Mouse (Mus musculus) cerebellum, adult 11 months (tissue): ENCODE measurements around the gene Myo18a.
A peak's percentile ranks its signal among the peaks of the same experiment; 100 is the strongest.

ENCODE experiments used
- DNase-seq: peaks from one replicate; pipeline ENCODE4 v3.0.0; 2022

Gene Myo18a

DNA sequence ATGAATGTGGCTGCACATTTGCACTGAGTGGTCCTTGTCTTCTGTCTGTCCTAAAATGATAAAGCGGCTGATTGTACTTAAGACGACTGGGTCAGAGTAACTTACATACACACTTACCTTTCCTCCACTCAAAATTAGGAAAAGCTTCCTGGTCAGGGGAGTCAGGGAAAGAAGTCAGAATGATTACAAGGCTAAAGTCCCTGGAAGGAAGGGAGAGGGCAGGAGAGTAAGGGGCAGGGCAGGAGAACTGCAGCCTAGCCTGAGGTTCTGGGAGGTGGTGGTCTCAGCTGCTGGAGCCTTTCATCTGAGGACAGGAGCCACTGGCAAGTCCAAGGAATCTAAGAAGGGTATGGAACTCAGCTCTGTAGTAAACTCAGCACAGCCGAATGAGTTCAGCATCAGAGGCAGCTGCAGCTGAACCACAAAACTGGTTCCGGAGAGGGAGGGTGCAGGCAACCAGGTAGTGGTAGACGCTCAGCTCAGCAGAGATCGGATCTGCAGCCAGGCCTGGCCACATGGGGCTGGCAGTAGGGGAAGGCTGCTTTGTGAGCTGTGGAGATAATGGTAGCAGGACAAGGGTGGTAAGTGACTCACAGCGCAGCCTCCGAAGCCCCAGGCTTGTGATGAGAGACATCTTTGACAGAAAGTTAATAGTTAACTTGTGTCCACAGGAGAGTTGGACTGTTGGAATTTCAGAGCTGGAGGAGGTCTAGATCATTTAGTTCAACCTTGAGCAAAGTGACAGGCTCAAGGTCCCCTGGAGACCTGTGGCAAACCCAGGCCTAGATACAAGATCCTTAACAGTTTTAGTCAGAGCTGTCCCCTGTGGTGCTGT lies 9.1 kb downstream of the Myo18a start:
- DNase-seq, result no peak

DNA sequence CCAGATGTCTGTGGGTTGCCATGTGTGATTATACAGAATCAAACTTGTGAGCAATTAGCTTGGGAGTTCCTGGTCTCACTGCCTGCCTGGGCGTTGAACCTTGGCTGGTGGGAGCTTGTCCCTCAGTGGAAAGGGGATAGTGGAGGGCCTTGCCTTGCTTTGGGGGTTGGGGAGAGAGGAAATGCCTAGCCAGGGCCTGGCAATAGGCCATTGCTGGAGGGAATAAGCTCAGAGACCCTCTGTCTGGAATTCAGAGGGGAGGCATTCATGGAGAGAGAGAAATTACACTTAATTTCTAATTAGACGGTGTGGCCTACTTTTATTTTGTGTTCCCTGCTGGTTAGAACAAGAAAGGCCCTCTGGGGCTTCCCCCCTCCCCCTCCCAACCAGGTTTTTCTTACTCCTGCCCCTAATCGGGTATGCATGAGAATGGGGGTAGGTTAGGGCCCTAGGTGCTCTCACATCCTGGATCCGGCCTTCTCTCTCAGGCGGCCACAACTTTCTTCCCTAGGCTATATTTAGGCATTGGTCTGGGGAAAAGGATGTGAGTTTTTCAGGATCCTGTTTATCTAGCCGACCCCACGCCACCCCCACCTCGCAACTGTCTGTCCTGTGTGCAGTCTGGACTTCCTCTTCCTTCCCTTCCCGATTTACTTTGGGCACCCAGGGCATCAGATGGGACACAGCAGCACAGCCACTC lies 12.8 kb downstream of the Myo18a start:
- no peak for DNase-seq

- DNase-seq, result no peak
Observed at GRCm38 (mm10) chr11:77777436-77777835, 14.4 kb downstream of the Myo18a start.

- DNase-seq, result no peak
Observed at GRCm38 (mm10) chr11:77777937-77778336, 14.9 kb downstream of the Myo18a start.

DNA sequence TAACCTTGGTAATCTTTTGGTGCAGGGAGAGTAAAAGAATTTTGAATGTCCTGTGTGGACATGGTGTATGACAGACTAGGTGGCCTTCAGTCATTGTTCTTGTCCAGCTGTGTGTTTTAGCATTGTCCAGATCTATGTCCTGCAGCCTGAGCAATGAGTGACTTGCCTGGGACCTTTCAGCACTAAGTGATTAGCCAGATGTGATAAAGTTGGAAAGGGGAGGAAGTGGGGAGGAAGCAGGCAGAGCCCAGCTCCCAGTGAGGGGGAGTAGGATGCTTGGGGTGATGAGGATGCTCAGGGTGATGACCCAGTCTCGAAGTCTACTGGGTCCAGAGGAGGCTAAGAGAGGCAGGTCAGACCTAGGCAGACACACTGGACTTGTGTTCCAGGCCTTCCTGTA lies 16.2 kb downstream of the Myo18a start:
- no peak for DNase-seq

GRCm38 (mm10) chr11:77781088-77781487 lies 18.0 kb downstream of the Myo18a start:
- no peak for DNase-seq

- DNase-seq, result no peak
Observed at GRCm38 (mm10) chr11:77782104-77782815, 19.2 kb downstream of the Myo18a start.

DNA sequence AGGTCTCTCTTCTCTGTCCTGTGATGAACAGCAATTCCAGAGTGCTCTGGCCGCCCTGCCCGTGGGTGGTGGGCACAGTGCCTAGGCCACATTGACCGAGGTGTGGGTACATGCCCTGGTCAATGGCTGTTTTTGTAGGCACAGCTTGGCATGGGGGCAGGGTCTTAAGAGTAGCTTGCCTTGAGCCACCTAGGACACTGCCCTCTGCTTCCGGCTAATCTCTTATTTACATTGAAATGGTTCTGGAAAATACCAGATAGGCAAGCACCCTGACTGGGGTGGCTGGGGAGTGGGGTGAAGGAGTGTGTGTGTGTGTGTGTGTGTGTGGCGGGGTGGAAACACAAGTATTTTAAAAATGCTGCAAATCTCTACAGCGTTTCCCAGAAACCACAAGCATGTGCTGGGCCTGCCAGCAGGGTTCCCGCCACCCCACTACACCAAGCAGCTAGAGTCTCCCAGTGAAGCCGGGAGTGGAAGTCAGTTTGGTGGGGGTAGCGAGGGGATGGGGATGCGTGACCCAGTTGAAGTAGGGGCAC lies 20.2 kb downstream of the Myo18a start:
- DNase-seq, result no peak

- DNase-seq, result no peak
Observed at GRCm38 (mm10) chr11:77783747-77784646, 21.0 kb downstream of the Myo18a start.

DNA sequence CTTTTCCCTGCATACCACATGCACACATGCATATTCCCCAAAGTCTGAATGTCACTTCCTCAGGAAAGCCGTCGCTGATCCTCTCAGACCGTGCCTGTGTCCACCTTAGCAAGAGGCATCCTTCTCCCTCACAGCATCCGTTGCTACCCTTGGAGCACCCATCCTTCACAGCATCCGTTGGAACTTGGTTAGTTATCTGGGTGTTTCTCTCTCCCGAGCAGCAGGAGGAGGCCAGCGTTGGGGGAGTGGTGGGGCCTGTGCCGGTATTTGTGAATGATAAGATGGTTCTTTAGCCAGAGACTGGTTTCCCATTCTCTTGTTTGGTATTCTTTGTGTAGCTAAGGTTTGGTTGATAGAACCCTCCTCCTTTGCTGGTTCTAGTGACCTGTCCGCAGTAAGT lies 21.8 kb downstream of the Myo18a start:
- no peak for DNase-seq

- DNase-seq, result no peak
Observed at GRCm38 (mm10) chr11:77785396-77785767, 22.3 kb downstream of the Myo18a start.

GRCm38 (mm10) chr11:77785768-77786561 lies 22.9 kb downstream of the Myo18a start:
- DNase-seq, result no peak

- no peak for DNase-seq
Observed at GRCm38 (mm10) chr11:77787707-77788106, 24.7 kb downstream of the Myo18a start, which contains the start of gene Gm10277. Gene Gm10277, minus strand, starts transcription at chr11:77787747.

DNA sequence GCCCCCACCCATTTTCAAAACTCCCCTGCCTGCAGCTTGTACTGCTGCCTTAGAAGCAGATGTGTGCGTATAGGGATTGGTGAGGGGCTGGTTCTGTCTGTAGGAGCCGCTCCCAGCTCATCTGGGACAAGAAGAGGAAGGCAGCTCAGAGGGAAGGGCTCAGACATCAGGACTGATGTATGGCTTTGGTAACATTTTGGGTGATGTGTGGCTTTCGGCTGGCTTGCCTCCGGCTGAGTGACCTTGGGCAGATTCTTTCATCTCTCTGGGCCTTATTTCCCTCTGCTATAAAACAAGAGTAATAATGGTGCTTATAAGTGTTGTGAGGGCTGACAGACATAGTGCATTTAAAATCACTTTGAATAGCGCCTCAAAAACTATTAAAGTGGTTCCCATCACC lies 26.5 kb downstream of the Myo18a start:
- DNase-seq, result no peak

DNA sequence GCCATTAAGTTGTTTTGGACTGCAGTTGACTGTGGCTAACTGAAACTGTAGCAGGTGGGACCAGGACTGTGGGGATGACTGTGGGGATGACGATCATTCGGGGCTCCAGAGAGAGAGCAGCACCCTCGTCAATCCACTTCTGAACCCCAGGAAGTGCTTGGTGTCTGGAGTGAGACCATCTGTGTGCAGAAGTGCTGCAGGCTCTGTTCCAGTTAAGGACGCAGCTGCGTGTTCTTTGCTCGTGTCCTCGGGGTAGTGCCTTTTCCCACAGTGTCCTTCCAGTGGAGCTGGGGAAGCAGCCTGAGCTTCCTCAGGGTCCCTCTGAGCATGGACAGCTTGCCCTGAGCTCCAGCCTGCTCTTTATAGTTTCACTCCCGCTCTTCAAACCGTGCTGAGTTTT lies 27.2 kb downstream of the Myo18a start:
- DNase-seq, result no peak

- no peak for DNase-seq
Observed at GRCm38 (mm10) chr11:77791241-77791727, 28.2 kb downstream of the Myo18a start.

DNA sequence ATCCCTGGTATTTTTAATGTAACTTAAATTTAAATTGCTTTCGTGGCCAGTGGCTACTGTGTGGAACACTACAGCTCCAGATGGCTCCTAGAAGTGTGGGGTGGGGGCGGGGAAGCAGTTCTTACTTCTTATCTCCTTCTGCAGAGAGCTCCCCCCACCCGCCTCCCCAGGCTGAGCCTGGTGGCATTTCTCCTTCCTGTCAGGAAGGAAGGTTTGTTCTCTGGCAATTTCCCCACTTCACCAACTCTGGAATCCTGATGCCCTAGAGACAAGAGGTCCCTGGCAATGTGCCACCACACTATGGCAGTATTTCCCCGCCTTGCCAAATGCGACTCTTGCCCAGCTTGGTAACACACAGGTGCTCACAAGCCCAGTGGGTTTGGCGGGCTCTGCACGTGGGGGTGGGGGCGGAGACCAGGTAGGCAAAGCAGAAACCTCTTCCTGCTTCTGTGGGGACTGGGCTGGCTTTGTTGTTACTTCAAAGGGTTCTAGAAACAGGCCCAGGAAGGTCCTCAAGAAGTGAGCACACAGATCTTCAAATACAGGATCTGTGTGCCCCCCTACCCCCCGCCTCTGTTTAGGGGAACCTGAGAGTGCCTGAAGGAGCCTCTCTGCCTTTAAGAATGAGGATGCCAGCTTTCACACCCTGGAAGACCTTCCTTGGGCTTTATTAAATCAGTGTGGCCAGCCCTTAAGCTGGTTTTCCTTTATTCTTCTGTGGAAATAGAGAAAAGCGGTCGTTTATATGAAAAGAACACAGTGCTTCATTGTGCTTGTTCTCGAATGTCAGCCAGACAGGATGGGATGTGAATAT lies 28.9 kb downstream of the Myo18a start:
- no peak for DNase-seq

DNA sequence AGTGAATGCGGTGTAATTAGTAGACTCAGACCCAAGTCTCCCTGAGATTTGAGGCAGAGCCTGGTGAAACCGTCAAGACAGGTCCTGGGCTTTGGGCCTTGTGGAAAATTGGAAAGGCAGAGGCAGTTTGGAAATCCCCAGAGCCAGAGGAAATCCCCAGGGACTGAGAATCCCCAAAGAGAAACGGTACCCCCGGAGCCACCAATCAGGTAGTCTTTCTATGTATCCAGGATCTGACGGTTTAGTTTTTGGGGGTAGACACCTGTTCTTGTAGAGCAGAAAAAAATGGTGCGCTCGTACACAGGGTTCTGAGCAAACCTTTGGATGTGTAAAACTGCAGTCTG lies 29.5 kb downstream of the Myo18a start:
- no peak for DNase-seq

DNA sequence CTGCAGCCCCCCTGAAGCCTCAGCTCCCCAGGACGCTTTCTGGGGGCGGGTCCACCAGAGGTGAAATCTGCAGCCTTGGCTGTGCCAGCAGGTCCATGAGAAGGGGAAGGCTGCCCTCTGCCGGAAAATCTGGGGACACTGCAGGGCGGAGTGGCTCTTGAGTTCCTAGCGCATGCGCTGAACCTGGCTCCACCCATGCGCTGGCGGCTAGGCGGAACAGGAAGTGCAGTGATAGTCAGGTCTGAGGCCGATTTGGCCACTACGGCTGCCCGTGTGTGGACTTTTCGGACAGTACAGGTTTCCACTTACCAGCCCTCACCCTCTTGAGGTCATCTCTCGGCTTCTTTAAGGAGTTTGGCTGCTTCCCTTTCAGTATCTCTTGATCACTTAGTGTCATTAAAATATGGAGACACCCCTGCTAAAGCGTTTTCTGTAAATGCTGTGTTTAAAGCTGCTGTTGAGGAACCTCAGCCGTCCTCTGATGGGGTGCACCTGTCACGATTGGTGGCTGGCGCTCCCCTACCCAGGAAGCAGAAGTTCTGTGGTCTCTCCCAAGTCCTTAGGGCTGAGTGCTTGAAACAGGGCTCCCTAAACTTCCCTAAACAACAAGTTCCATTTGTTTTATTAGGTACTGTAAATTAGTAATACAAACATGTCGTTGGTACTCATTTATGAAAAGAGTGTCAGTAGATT lies 30.3 kb downstream of the Myo18a start:
- DNase-seq, result peak; percentile 96

DNA sequence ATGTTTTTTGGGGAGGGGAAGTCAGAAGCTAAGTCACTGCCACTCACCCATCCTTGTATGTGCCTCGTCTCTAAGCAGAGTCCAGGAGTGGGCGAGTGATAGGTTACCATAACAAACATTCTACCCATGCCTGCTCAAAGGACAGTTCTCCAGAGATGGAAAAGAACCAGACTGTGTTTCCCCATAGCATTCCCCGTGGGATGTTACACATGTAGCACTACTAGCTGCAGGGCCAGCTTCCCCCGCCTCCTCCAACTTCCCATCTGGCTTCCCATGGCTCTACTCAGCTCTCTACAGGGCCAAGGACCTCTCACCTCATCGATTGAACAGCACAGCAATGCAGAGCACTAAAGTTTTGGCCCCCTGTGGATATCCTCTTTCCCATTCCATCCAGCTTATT lies 32.2 kb downstream of the Myo18a start:
- no peak for DNase-seq
